Mouse (Mus musculus) forebrain, postnatal 0 days (tissue): ENCODE measurements around the gene Sbds. TPM values are rescaled to one million over a fixed set of nuclear protein-coding genes. Genes with fewer than 3 reads are reported as not detected.

ENCODE experiments used
- ATAC-seq: fragments of 200-750 bp; cut with Nextera tagmentation; 2 replicates; pipeline ENCODE4 v1.8.0; 2017; ENCODE audit warnings: mild to moderate bottlenecking, moderate library complexity
- DNase-seq: peaks from one replicate; pipeline ENCODE4 v3.0.0-alpha.2; 2015
- H3K27ac ChIP-seq: fragments of 300-500 bp; sonication (generic); 2 replicates; pipeline ENCODE4 v1.5.1; 2014; ENCODE audit warnings: low read depth, mild to moderate bottlenecking, antibody characterized with exemption, low read length, moderate library complexity, mixed read lengths
- H3K27me3 ChIP-seq: fragments of 300-500 bp; sonication (generic); 2 replicates; pipeline ENCODE4 v1.6.1; 2014; ENCODE audit warnings: mild to moderate bottlenecking, low read length, mixed read lengths; ENCODE audit not compliant: insufficient read depth
- H3K36me3 ChIP-seq: fragments of 300-500 bp; sonication (generic); 2 replicates; pipeline ENCODE4 v1.6.1; 2014; ENCODE audit warnings: mild to moderate bottlenecking, moderate library complexity; ENCODE audit not compliant: insufficient read depth
- H3K4me1 ChIP-seq: fragments of 300-500 bp; sonication (generic); 2 replicates; pipeline ENCODE4 v1.6.1; 2014; ENCODE audit warnings: antibody characterized with exemption; ENCODE audit not compliant: insufficient read depth
- H3K4me2 ChIP-seq: fragments of 300-500 bp; sonication (generic); 2 replicates; pipeline ENCODE4 v1.6.1; 2014; ENCODE audit warnings: low read depth, mild to moderate bottlenecking, moderate library complexity
- H3K4me3 ChIP-seq: fragments of 300-500 bp; sonication (generic); 2 replicates; pipeline ENCODE4 v1.5.1; 2014; ENCODE audit warnings: low read depth, low read length, mixed read lengths
- H3K9ac ChIP-seq: fragments of 300-500 bp; sonication (generic); 2 replicates; pipeline ENCODE4 v1.6.1; 2014; ENCODE audit warnings: mild to moderate bottlenecking
- H3K9me3 ChIP-seq: fragments of 300-500 bp; sonication (generic); 2 replicates; pipeline ENCODE4 v1.6.1; 2016; ENCODE audit warnings: low read length
- CTCF ChIP-seq: sonication (generic); IDR thresholded peaks from 2 replicates; pipeline ENCODE4 v1.5.1; 2016; ENCODE audit warnings: antibody characterized with exemption, control low read depth, low read depth
- WGBS: fragments of 180-500 bp; shearing (Covaris S2); extraction: QIAGEN DNeasy Blood & Tissue Kit; methylation state at CpG from one replicate; pipeline ENCODE4 v1.1.7; 2014; 5-methylcytosine and 5-hydroxymethylcytosine counted together
- polyA plus RNA-seq: library from polyadenylated mRNA; unstranded; fragments of >200 nt; fragmentation: Nextera tagmentation; extraction: Ambion mirVana; gene quantifications from 2 replicates; pipeline ENCODE4 v1.2.1, GENCODE M21; 2015
- total RNA-seq: library from RNA; depleted of rRNA; stranded (reverse); fragments of >200 nt; gene quantifications from 2 replicates; pipeline ENCODE4 v1.2.3, GENCODE M21; 2014

The Sbds gene
- total and polyA plus RNA-seq, 2 experiments from 2014 or later, result 27.8 to 45.2 TPM

GRCm38 (mm10) chr5:130292976-130293375 lies 37.6 kb upstream of the Sbds start:
- Histone ChIP-seq H3K27me3 (no peaks in the 10 kb centered on the region), H3K4me2 (no peak overlapping the region), H3K36me3 (peaks cover 16% of the 10 kb centered on the region), H3K27ac (peak overlapping the region; percentile 80), H3K4me1 (peaks cover 10% of the 10 kb centered on the region; the same call in 1 of the 2 replicates), H3K4me3 (no peak overlapping the region), H3K9me3 (no peaks in the 10 kb centered on the region), H3K9ac (no peak overlapping the region)
- WGBS, result 86% methylated on average over 4 of the region's 4 CpGs
- ATAC-seq, result 0 out of 2 replicates have a peak, but pooled peaks have one; percentile 14
- DNase-seq, result peak; percentile 76
- TF ChIP-seq CTCF, result no peak

DNA sequence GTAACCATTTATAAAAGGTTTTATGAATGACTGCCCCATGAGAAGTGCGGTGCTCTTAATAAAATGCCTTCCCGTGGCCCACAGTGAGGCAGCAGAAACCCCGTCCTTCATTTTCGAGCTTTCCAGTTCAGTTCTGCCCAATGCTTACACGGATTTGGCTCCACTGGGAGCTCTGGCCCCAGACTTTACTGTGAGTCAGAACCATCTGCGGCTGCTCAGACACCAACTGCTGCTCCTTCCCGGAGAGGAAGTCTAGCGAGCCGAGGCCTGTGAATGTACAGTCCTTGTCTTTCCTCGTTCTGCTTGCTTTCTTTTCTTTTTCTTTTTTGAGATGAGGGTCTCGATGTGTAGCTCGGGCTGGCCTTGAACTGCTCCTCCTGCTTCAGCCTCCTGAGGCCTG lies 35.4 kb upstream of the Sbds start:
- 68% methylated on average over 12 of the region's 12 CpGs for WGBS
- DNase-seq, result peak; percentile 76

GRCm38 (mm10) chr5:130290242-130290641 lies 34.9 kb upstream of the Sbds start:
- ATAC-seq (no peak), DNase-seq (no peak)
- H3K4me1 ChIP-seq, result peaks cover 8% of the 10 kb centered on the region; the same call in 1 of the 2 replicates
- no peak overlapping the region for H3K4me2 ChIP-seq
- no peaks in the 10 kb centered on the region for H3K27me3 ChIP-seq
- no peak overlapping the region for H3K9ac ChIP-seq
- TF ChIP-seq CTCF, result peak; percentile 22; the same call in 1 of the 2 replicates
- 97% methylated on average over 6 of the region's 6 CpGs for WGBS
- peaks cover 4% of the 10 kb centered on the region; the same call in 1 of the 2 replicates for H3K36me3 ChIP-seq
- H3K27ac ChIP-seq, result no peak overlapping the region
- no peak overlapping the region for H3K4me3 ChIP-seq
- H3K9me3 ChIP-seq, result no peaks in the 10 kb centered on the region

More for the DNA sequence above, 35.4 kb upstream of the Sbds start:
- peaks cover 4% of the 10 kb centered on the region; the same call in 1 of the 2 replicates for H3K36me3 ChIP-seq
- H3K27me3 ChIP-seq, result no peaks in the 10 kb centered on the region
- H3K27ac ChIP-seq, result peak overlapping the region; percentile 76
- no peak overlapping the region; the same call in 1 of the 2 replicates for H3K9ac ChIP-seq
- no peak for TF ChIP-seq CTCF
- H3K9me3 ChIP-seq, result no peaks in the 10 kb centered on the region
- H3K4me3 ChIP-seq, result no peak overlapping the region
- peak; percentile 30; the same call in 1 of the 2 replicates for ATAC-seq
- no peak overlapping the region for H3K4me2 ChIP-seq
- peaks cover 10% of the 10 kb centered on the region; the same call in 1 of the 2 replicates for H3K4me1 ChIP-seq

DNA sequence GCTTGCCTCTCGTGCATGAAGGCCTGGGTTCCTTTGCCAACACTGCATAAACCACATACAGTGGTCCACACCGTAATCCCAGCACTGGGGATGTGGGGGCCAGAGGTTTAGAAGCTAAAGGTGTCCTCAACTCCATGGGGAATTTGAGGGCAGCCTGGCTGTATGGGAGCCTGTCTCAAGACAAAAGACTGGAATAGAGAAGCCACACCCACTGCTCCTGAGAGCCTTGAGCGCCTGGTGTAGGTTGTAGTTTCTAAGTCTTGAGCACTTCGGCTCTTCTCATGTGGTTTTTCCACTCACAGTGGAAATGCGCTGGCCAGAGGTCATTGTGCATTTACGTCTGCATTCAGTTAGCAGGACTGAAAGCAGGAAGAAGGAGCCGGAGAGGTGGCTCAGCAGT lies 32.8 kb upstream of the Sbds start:
- Histone ChIP-seq H3K9me3 (no peaks in the 10 kb centered on the region), H3K9ac (no peak overlapping the region), H3K27ac (no peak overlapping the region), H3K36me3 (peaks cover 15% of the 10 kb centered on the region; the same call in 1 of the 2 replicates), H3K4me2 (no peak overlapping the region), H3K4me3 (no peak overlapping the region), H3K27me3 (no peaks in the 10 kb centered on the region), H3K4me1 (no peaks in the 10 kb centered on the region)
- DNase-seq (no peak), ATAC-seq (no peak)
- no peak for TF ChIP-seq CTCF
- whole genome bisulfite sequencing, result 92% methylated on average over 7 of the region's 7 CpGs

- no peak for TF ChIP-seq CTCF
- Histone ChIP-seq H3K27me3 (no peaks in the 10 kb centered on the region), H3K27ac (no peak overlapping the region), H3K36me3 (peaks cover 33% of the 10 kb centered on the region), H3K4me3 (no peak overlapping the region), H3K4me2 (no peak overlapping the region), H3K9ac (no peak overlapping the region), H3K9me3 (no peaks in the 10 kb centered on the region), H3K4me1 (no peaks in the 10 kb centered on the region)
- DNase-seq (no peak), ATAC-seq (no peak)
- WGBS, result 99% methylated on average over 9 of the region's 9 CpGs
These were observed 27.9 kb upstream of the Sbds start for GRCm38 (mm10) chr5:130283079-130283732.

GRCm38 (mm10) chr5:130278011-130278472 lies 22.7 kb upstream of the Sbds start:
- TF ChIP-seq CTCF, result no peak
- H3K36me3 ChIP-seq, result peaks cover 44% of the 10 kb centered on the region
- no peak overlapping the region for H3K4me2 ChIP-seq
- no peak overlapping the region for H3K9ac ChIP-seq
- ATAC-seq (no peak), DNase-seq (no peak)
- H3K27ac ChIP-seq, result no peak overlapping the region
- H3K4me3 ChIP-seq, result no peak overlapping the region
- no peaks in the 10 kb centered on the region for H3K4me1 ChIP-seq
- 80% methylated on average over 7 of the region's 7 CpGs for WGBS
- H3K9me3 ChIP-seq, result no peaks in the 10 kb centered on the region
- H3K27me3 ChIP-seq, result no peaks in the 10 kb centered on the region

DNA sequence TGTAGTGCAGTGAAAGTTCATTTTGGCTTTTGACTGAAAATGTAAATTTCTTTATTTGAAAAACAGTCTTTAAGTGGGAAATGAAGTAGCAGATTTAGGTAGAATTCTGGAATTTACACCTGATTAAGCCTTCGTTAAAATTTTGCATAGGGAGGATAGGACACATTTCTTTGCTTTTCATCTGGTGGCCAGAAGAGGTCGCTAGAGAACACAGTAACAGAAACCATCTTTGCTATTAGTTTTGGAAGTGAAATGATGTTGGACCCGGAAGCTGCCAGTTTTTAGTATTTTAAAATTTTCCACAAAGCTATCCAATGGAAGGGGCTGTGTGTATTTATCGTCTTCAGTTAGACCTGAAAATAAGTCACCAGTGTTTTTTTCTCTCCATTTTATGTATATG lies 20.2 kb upstream of the Sbds start:
- 35% methylated on average over 4 of the region's 4 CpGs for WGBS
- H3K4me2 ChIP-seq, result no peak overlapping the region
- H3K9ac ChIP-seq, result no peak overlapping the region
- H3K27me3 ChIP-seq, result no peaks in the 10 kb centered on the region
- peak; percentile 83 for TF ChIP-seq CTCF
- H3K4me1 ChIP-seq, result no peaks in the 10 kb centered on the region
- ATAC-seq (no peak; the same call in 1 of the 2 replicates), DNase-seq (peak; percentile 83)
- no peak overlapping the region for H3K4me3 ChIP-seq
- peaks cover 47% of the 10 kb centered on the region for H3K36me3 ChIP-seq
- H3K9me3 ChIP-seq, result no peaks in the 10 kb centered on the region
- no peak overlapping the region for H3K27ac ChIP-seq
